Mouse (Mus musculus) embryonic facial prominence, embryonic 15.5 days (tissue): ENCODE results near the gene Col16a1. TPM values are rescaled to one million over a fixed set of nuclear protein-coding genes. Genes with fewer than 3 reads are reported as not detected.

ENCODE experiments used
- ATAC-seq: fragments of 200-750 bp; cut with Nextera tagmentation; 2 replicates; pipeline ENCODE4 v1.8.0; 2017; ENCODE audit warnings: low read depth, moderate TSS enrichment; ENCODE audit not compliant: insufficient number of reproducible peaks, low FRiP score, low TSS enrichment
- H3K27ac ChIP-seq: fragments of 300-500 bp; sonication (generic); replicated peaks from 2 replicates; pipeline ENCODE4 v1.5.1; 2015; ENCODE audit warnings: mild to moderate bottlenecking, inconsistent platforms
- H3K27me3 ChIP-seq: fragments of 300-500 bp; sonication (generic); 2 replicates; pipeline ENCODE4 v1.6.1; 2015; ENCODE audit warnings: inconsistent platforms
- H3K36me3 ChIP-seq: fragments of 300-500 bp; sonication (generic); 2 replicates; pipeline ENCODE4 v1.6.1; 2015; ENCODE audit warnings: mild to moderate bottlenecking, inconsistent platforms
- H3K4me1 ChIP-seq: fragments of 300-500 bp; sonication (generic); 2 replicates; pipeline ENCODE4 v1.6.1; 2015; ENCODE audit warnings: inconsistent platforms
- H3K4me2 ChIP-seq: fragments of 300-500 bp; sonication (generic); replicated peaks from 2 replicates; pipeline ENCODE4 v1.6.1; 2015; ENCODE audit warnings: mild to moderate bottlenecking, inconsistent platforms
- H3K4me3 ChIP-seq: fragments of 300-500 bp; sonication (generic); replicated peaks from 2 replicates; pipeline ENCODE4 v1.5.1; 2015; ENCODE audit warnings: mild to moderate bottlenecking, inconsistent platforms
- H3K9ac ChIP-seq: fragments of 300-500 bp; sonication (generic); 2 replicates; pipeline ENCODE4 v1.6.1; 2015; ENCODE audit warnings: inconsistent platforms
- H3K9me3 ChIP-seq: fragments of 300-500 bp; sonication (generic); replicated peaks from 2 replicates; pipeline ENCODE4 v1.6.1; 2016; ENCODE audit warnings: inconsistent platforms
- WGBS: fragments of 180-500 bp; shearing (Covaris S2); methylation state at CpG from one replicate; pipeline ENCODE4 v1.1.7; 2015; 5-methylcytosine and 5-hydroxymethylcytosine counted together
- polyA plus RNA-seq: library from polyadenylated mRNA; unstranded; fragments of >200 nt; fragmentation: Nextera tagmentation; extraction: Ambion mirVana; gene quantifications from 2 replicates; pipeline ENCODE4 v1.2.1, GENCODE M21; 2015

The Col16a1 gene
- polyA plus RNA-seq, 1 experiment from 2014 or later, result 190 TPM

DNA sequence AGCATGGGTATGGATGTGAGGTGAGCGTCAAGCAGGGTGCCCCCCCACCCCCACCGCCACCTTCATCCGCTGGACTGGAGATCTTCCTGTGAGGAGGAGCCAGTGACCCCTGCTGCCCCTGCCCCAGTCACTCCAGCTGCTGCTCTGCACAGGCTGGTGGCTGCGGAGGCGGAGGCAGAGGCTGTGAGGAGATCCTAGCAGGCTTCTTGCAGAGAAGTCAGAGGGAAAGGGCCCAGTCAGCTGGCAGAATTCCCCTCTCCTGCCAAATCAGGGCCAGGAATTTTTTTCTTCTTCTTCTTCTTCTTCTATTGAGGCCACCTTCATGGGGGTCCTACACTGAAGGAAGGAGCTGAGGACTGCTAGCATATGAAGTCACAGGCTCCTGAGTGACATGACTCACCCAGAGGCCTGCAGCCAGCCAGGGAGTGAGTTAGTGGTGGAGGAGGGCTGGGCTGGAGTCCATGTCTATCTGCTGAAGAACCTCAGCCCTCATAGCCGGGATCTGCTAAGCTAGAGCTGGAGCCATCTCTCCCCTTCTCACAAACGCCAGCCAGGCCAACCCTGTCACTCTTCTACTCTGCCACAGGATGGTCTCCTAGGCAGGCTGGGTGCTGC, 36.8 kb downstream of the Col16a1 start:
- no peak overlapping the region for H3K9ac ChIP-seq
- H3K4me1 ChIP-seq, result peaks cover 28% of the 10 kb centered on the region
- H3K27me3 ChIP-seq, result peaks cover 6% of the 10 kb centered on the region
- no peak for ATAC-seq
- H3K9me3 ChIP-seq, result no peaks in the 10 kb centered on the region
- H3K4me3 ChIP-seq, result no peak overlapping the region
- no peak overlapping the region for H3K27ac ChIP-seq
- H3K36me3 ChIP-seq, result peaks cover 8% of the 10 kb centered on the region; the same call in 1 of the 2 replicates
- 48% methylated on average over 7 of the region's 7 CpGs for WGBS
- no peak overlapping the region for H3K4me2 ChIP-seq

DNA sequence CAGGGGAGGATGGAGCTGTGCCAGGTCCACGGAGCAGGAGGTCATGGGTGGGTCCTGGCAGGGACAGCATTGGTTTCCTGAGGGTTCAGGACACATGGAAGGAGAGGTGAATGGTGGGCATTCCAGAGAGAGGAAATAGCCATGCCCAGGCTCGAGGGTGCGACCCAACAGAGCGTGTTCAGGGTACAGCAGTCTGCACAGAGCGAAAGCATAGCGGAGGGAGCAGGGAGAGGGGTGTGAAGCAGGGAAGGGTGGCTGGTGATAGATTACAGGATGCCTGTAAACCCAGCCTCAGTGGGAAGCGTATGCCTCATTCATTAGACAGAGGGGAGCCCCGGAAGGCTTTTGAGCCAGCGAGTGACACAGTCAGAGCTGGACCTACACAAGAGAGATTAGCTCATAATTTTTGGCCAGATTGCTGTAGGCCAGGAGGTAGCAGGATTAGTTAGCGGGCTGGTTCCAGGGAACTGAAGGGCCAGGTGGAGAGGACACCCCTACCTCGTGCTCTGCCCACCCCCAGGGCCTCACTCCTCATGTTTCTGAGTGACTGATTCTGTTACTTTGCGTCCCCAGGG, 37.7 kb downstream of the Col16a1 start:
- H3K36me3 ChIP-seq, result peaks cover 14% of the 10 kb centered on the region
- H3K9ac ChIP-seq, result no peak overlapping the region
- ATAC-seq, result no peak
- H3K27me3 ChIP-seq, result peaks cover 6% of the 10 kb centered on the region
- H3K4me3 ChIP-seq, result no peak overlapping the region
- no peak overlapping the region for H3K4me2 ChIP-seq
- H3K9me3 ChIP-seq, result no peaks in the 10 kb centered on the region
- peaks cover 25% of the 10 kb centered on the region for H3K4me1 ChIP-seq
- H3K27ac ChIP-seq, result no peak overlapping the region
- WGBS, result 71% methylated on average over 12 of the region's 12 CpGs

DNA sequence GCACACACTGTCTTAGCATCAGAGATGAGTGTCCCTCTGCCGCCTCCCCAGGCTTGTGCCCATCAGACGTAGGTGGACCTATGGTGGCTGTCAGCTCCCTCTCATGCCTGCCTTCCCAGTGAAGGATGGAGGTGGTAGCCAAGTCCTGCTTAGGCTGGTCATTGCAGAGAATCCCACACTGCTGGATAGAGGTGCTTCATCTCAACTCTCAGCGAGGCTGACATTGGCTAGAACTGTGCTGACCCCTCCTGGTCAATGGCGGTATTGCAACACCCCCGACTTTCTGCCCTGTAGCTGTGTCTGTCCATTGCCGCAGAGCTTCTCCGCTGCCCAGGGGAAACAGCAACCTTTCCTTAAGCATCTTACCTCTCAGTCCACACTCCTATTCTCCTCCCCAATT, 39.7 kb downstream of the Col16a1 start:
- H3K4me1 ChIP-seq, result peaks cover 5% of the 10 kb centered on the region
- H3K9ac ChIP-seq, result no peak overlapping the region
- no peak overlapping the region for H3K4me3 ChIP-seq
- H3K36me3 ChIP-seq, result peaks cover 14% of the 10 kb centered on the region
- H3K27me3 ChIP-seq, result peaks cover 6% of the 10 kb centered on the region
- no peak overlapping the region for H3K4me2 ChIP-seq
- no peak; the same call in 1 of the 2 replicates for ATAC-seq
- 14% methylated on average over 7 of the region's 7 CpGs for WGBS
- H3K9me3 ChIP-seq, result no peaks in the 10 kb centered on the region
- H3K27ac ChIP-seq, result no peak overlapping the region

DNA sequence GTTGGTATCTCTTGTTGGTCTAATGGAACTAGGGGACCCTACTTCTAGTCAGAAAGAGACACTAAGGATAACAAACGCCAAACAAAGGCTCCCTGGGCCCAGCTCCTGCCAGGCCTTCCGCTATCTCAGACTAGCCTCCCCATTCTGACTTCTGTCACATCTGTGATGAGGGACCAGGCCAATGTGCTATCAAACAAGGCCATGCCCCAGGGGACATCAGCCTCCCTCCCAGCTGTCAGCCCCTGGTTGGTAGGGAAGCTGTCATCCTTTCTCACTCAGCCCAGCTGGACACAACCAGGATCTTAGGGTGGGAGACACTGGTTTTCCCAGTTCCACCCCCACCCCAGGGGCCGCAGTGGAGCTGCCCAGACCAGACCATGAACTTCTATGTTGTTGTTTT, 47.5 kb downstream of the Col16a1 start:
- Histone ChIP-seq H3K4me3 (no peak overlapping the region), H3K36me3 (peaks cover 43% of the 10 kb centered on the region), H3K9me3 (no peaks in the 10 kb centered on the region), H3K27me3 (peaks cover 3% of the 10 kb centered on the region; the same call in 1 of the 2 replicates), H3K9ac (no peak overlapping the region), H3K27ac (no peak overlapping the region), H3K4me2 (no peak overlapping the region), H3K4me1 (peaks cover 7% of the 10 kb centered on the region; the same call in 1 of the 2 replicates)
- 56% methylated on average over 3 of the region's 3 CpGs for whole genome bisulfite sequencing
- no peak for ATAC-seq

DNA sequence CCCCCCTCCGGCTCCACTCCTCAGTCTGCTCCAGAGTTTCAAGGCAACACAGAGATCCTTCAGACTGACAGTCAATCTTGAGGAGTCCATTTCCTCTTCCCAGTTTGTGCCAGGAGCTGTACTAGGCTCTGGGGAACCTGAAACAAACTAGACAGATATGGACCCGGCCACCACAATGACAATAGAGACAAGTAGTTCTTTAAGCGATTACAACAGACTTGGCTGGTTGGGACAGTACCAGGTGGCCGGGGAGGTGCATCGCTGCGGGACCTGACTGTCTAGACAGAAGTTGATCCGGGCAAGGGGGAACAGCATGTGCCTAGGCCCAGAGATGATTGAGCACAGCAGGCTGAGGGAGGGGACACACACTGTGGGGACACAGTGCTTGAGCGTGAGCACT, 53.5 kb downstream of the Col16a1 start:
- Histone ChIP-seq H3K4me1 (peaks cover 35% of the 10 kb centered on the region), H3K9me3 (no peaks in the 10 kb centered on the region), H3K9ac (no peak overlapping the region), H3K4me2 (0 out of 2 replicates have a peak overlapping the region, but pooled peaks have one; percentile 12), H3K4me3 (no peak overlapping the region), H3K27ac (peak overlapping the region; percentile 83), H3K36me3 (peaks cover 16% of the 10 kb centered on the region), H3K27me3 (no peaks in the 10 kb centered on the region)
- no peak for ATAC-seq
- 26% methylated on average over 8 of the region's 8 CpGs for whole genome bisulfite sequencing

DNA sequence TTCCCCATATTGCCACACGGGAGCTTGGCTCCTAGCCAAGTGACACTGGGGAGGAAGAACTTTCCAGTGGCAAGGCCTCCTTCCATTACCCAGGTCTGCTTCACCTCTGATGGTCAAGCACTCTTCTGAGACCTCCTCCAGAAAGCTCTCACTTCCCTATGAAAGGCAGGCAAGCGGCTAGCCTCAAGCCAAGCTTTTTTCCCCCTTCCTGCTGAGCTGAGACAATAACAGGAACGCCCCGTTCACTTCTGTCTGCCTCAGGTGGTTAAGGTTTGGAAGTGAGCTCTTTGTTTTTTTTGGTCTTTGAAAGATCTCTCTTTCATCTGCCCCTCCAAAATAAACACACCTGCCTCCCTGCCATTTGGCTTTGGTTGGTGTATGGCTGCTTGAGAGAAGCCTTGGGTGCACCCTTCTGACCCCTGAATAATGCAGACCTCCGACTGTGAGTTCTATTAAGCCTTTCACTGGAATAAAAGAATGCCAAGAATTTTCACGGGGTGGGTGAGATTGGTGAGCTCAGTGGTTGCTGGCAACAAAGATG, 54.5 kb downstream of the Col16a1 start, which contains the start of gene Pef1:
Gene Pef1 (plus strand): TSS at position 448 of the 541 bp plus-strand sequence.
- Histone ChIP-seq H3K36me3 (peaks cover 16% of the 10 kb centered on the region), H3K27me3 (no peaks in the 10 kb centered on the region), H3K4me3 (no peak within 1 kb of the TSS), H3K9me3 (no peaks in the 10 kb centered on the region), H3K9ac (no peak within 1 kb of the TSS), H3K4me1 (peaks cover 41% of the 10 kb centered on the region), H3K4me2 (0 out of 2 replicates have a peak within 1 kb of the TSS, but pooled peaks have one; percentile 12), H3K27ac (peak within 1 kb of the TSS; percentile 83)
- peak; percentile 16; the same call in 1 of the 2 replicates for ATAC-seq
- 12% methylated on average over 6 of the region's 6 CpGs for WGBS

DNA sequence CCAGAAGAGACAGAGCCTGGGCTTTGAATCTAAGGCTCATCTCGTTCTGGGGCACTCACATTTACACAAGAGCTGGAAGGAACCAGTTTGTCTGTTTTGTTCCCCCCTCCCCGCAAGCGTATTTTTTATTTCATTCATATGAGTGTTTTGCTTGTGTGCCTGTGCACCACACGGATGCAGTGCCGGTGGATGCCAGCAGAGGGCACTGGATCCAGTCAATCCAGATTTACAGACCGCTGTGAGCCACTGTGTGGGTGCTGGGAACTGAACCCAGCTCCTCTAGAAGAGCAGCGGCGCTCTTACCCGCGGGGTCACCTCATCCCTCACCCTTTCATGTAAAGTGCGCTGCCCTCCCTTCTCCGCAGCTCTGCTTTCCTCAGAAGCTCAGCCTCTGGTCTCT, 56.0 kb downstream of the Col16a1 start:
- H3K4me1 ChIP-seq, result peaks cover 48% of the 10 kb centered on the region
- peaks cover 4% of the 10 kb centered on the region for H3K36me3 ChIP-seq
- no peaks in the 10 kb centered on the region for H3K9me3 ChIP-seq
- ATAC-seq, result no peak
- no peak overlapping the region for H3K4me2 ChIP-seq
- no peak overlapping the region for H3K9ac ChIP-seq
- H3K27me3 ChIP-seq, result no peaks in the 10 kb centered on the region
- WGBS, result 81% methylated on average over 12 of the region's 12 CpGs
- no peak overlapping the region for H3K4me3 ChIP-seq
- H3K27ac ChIP-seq, result no peak overlapping the region

DNA sequence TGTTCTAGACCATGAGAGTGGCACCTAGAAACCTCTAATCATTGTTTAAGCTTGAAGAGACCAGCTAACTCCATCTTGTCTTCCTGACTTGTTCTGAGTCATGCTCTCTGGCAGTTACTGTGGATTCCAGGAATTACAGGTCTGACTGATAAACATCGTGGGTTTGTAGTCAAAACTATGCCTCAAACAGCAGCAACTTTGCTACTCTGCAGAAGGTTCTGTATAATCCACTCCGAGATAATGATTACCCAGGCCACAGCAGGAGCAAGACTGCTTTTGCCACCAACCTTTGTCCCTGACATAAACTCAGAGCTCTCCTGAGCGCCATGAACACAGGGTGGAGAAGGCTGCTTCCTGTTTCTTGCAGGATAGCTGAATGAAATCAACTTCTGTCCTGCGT, 56.9 kb downstream of the Col16a1 start:
- no peak overlapping the region for H3K4me2 ChIP-seq
- no peaks in the 10 kb centered on the region for H3K9me3 ChIP-seq
- H3K4me1 ChIP-seq, result peaks cover 56% of the 10 kb centered on the region
- H3K27me3 ChIP-seq, result no peaks in the 10 kb centered on the region
- H3K36me3 ChIP-seq, result no peaks in the 10 kb centered on the region
- WGBS, result 74% methylated on average over 4 of the region's 4 CpGs
- no peak overlapping the region for H3K9ac ChIP-seq
- H3K4me3 ChIP-seq, result no peak overlapping the region
- no peak for ATAC-seq
- no peak overlapping the region for H3K27ac ChIP-seq

DNA sequence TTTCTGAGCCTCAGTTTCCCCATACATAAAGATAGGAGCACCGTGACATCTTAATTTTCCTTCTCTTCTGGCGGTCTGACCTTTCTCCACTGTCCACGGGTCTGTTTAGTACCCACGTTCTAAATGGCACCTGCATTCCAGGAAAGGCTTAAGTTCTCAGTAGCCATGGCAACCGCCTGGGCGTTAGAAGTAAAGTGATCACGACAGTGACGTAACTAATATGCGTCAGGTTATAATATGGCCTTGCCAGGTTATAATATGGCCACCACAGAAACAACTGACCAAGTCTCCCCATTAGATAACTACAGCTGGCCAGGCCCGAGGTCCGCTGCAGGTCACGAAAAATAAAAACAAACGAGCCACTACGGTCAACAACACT, 59.4 kb downstream of the Col16a1 start:
- H3K27me3 ChIP-seq, result no peaks in the 10 kb centered on the region
- ATAC-seq, result no peak
- H3K27ac ChIP-seq, result peak overlapping the region; percentile 40; the same call in 1 of the 2 replicates
- H3K36me3 ChIP-seq, result no peaks in the 10 kb centered on the region
- H3K9me3 ChIP-seq, result no peaks in the 10 kb centered on the region
- no peak overlapping the region for H3K9ac ChIP-seq
- 12% methylated on average over 14 of the region's 14 CpGs for WGBS
- peak overlapping the region; percentile 64 for H3K4me2 ChIP-seq
- H3K4me1 ChIP-seq, result peaks cover 43% of the 10 kb centered on the region
- peak overlapping the region; percentile 79 for H3K4me3 ChIP-seq

DNA sequence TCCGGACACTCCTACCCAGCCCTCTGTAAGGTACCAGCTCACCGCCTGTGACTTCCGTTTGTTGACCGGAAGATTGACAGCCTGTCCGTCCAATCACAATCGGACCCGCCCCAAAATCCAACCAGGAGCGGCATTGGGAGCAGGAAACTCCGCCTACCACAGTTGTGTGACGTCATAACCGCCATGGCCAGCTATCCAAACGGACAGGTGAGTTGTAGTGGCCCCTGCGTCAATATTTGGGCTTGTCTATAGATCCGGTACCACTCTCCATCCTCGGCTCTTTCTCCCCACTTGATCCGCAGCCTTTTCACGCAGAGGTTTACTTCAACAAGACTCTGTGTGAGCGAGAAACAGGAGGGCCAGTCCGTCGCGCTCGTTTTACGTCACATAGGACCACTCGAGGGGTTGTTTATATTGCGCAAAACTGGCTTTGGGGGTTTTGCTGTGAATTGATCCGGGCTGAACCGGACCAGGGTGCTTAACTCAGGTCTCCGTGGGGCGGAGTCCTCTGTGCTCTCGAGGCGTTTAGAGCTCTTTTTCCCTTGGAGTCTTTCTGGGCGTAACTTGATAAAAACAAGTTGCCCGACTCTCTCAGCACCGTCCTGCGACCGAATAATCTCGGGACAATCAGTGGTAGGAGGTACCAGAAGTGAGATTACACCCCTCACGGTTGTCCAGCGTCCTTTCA, 59.9 kb downstream of the Col16a1 start:
- Histone ChIP-seq H3K27me3 (no peaks in the 10 kb centered on the region), H3K4me2 (peak overlapping the region; percentile 64), H3K4me3 (peak overlapping the region; percentile 79), H3K27ac (peak overlapping the region; percentile 73; the same call in 1 of the 2 replicates), H3K9me3 (no peaks in the 10 kb centered on the region), H3K4me1 (peaks cover 37% of the 10 kb centered on the region), H3K9ac (peak overlapping the region; percentile 71), H3K36me3 (no peaks in the 10 kb centered on the region)
- under 1% methylated on average over 39 of the region's 39 CpGs for WGBS
- peak; percentile 95 for ATAC-seq

DNA sequence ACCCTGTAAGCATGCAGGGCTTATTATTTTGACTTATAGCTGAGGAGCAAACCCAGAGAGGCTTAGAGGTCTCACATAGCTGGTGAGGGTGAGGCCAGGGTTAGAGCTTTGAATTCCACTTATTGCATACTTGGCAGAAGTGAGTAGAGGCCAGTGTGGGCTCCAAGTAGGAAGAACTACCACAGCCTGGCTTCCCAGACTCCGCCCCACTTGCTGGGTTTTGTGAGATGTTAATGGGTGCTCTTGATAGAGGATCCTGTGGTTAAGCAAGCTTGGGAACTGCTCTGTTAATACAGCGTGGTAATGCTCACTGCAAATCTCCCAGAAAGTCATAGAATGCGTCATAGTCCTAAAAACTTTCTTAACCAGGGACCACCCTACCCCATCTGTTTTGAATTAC, 61.3 kb downstream of the Col16a1 start:
- no peak for ATAC-seq
- Histone ChIP-seq H3K9me3 (no peaks in the 10 kb centered on the region), H3K27me3 (no peaks in the 10 kb centered on the region), H3K27ac (no peak overlapping the region), H3K4me3 (no peak overlapping the region), H3K9ac (no peak overlapping the region), H3K36me3 (peaks cover 10% of the 10 kb centered on the region; the same call in 1 of the 2 replicates), H3K4me2 (peak overlapping the region; percentile 64; the same call in 1 of the 2 replicates), H3K4me1 (peaks cover 33% of the 10 kb centered on the region)
- 60% methylated on average over 3 of the region's 3 CpGs for WGBS
